Mouse (Mus musculus) erythroblast, embryonic 14.5 days (primary cell): Measurements from ENCODE around the gene Birc3. TPM values are rescaled to one million over a fixed set of nuclear protein-coding genes. Genes with fewer than 3 reads are reported as not detected.
"Not testable (repeated sequence)": the region's sequence is repeated elsewhere in the genome, so short reads cannot be mapped to it uniquely, and the experiment has no call there.

Experiments used
- H3K27me3 ChIP-seq: 2 replicates; pipeline ENCODE4 v1.6.1; 2012; ENCODE audit warnings: inconsistent platforms; ENCODE audit not compliant: control insufficient read depth
- H3K36me3 ChIP-seq: 2 replicates; pipeline ENCODE4 v1.6.1; 2012; ENCODE audit warnings: mild to moderate bottlenecking, inconsistent platforms; ENCODE audit not compliant: control insufficient read depth
- H3K4me1 ChIP-seq: 2 replicates; pipeline ENCODE4 v1.6.1; 2012; ENCODE audit warnings: inconsistent platforms; ENCODE audit not compliant: control insufficient read depth
- H3K4me3 ChIP-seq: replicated peaks from 2 replicates; pipeline ENCODE3; 2012; ENCODE audit warnings: moderate library complexity, mild to moderate bottlenecking, inconsistent platforms
- H3K9me3 ChIP-seq: 2 replicates; pipeline ENCODE4 v1.6.1; 2012; ENCODE audit warnings: low read length, inconsistent platforms, mixed read lengths; ENCODE audit not compliant: control insufficient read depth
- GATA1 ChIP-seq: IDR thresholded peaks from 2 replicates; pipeline ENCODE4 v1.6.1; 2012; ENCODE audit warnings: low read length, inconsistent platforms, mixed read lengths
- TAL1 ChIP-seq: IDR thresholded peaks from 3 replicates; pipeline ENCODE4 v1.6.1; 2012; ENCODE audit warnings: low read length, inconsistent platforms, mixed read lengths
- polyA plus RNA-seq: library from polyadenylated mRNA; stranded (reverse); fragments of >175 nt; gene quantifications from 2 replicates; pipeline ENCODE4 v1.2.3, GENCODE M21; 2012

The Birc3 gene
- polyA plus RNA-seq, 1 experiment: 0.09 TPM

GRCm38 (mm10) chr9:7897502-7897901, 24.5 kb upstream of the Birc3 start:
- TF ChIP-seq TAL1 (no peak), GATA1 (no peak)
- no peaks in the 10 kb centered on the region for H3K4me1 ChIP-seq
- no peak overlapping the region for H3K4me3 ChIP-seq
- H3K27me3 ChIP-seq: no peaks in the 10 kb centered on the region
- H3K36me3 ChIP-seq: no peaks in the 10 kb centered on the region
- H3K9me3 ChIP-seq: 0 out of 2 replicates have a peak, but pooled peaks cover under 1% of the 10 kb centered on the region

- H3K9me3 ChIP-seq, H3K4me3 ChIP-seq, H3K27me3 ChIP-seq, H3K4me1 ChIP-seq, H3K36me3 ChIP-seq: not testable (repeated sequence)
Observed at GRCm38 (mm10) chr9:7891796-7892195, 18.8 kb upstream of the Birc3 start.

GRCm38 (mm10) chr9:7891177-7891576, 18.2 kb upstream of the Birc3 start:
- Histone ChIP-seq H3K36me3 (no peaks in the 10 kb centered on the region), H3K27me3 (no peaks in the 10 kb centered on the region), H3K4me1 (no peaks in the 10 kb centered on the region), H3K9me3 (0 out of 2 replicates have a peak, but pooled peaks cover 5% of the 10 kb centered on the region), H3K4me3 (no peak overlapping the region)
- no peak for TF ChIP-seq GATA1
- no peak for TF ChIP-seq TAL1

- Histone ChIP-seq H3K27me3 (no peaks in the 10 kb centered on the region), H3K4me3 (no peak overlapping the region), H3K36me3 (no peaks in the 10 kb centered on the region), H3K9me3 (peaks cover 12% of the 10 kb centered on the region), H3K4me1 (no peaks in the 10 kb centered on the region)
- TF ChIP-seq GATA1 (no peak), TAL1 (no peak)
Observed at GRCm38 (mm10) chr9:7884346-7884745, 11.4 kb upstream of the Birc3 start.

GRCm38 (mm10) chr9:7882304-7882865, 9.4 kb upstream of the Birc3 start:
- Histone ChIP-seq H3K9me3 (peaks cover 12% of the 10 kb centered on the region), H3K4me3 (no peak overlapping the region), H3K27me3 (no peaks in the 10 kb centered on the region), H3K4me1 (no peaks in the 10 kb centered on the region), H3K36me3 (no peaks in the 10 kb centered on the region)
- TF ChIP-seq TAL1: no peak
- TF ChIP-seq GATA1: no peak

- H3K4me3 ChIP-seq: peak overlapping the region; percentile 69
- TF ChIP-seq GATA1: no peak
- TF ChIP-seq TAL1: no peak
- peaks cover 21% of the 10 kb centered on the region for H3K4me1 ChIP-seq
- no peaks in the 10 kb centered on the region for H3K9me3 ChIP-seq
- no peaks in the 10 kb centered on the region for H3K27me3 ChIP-seq
- no peaks in the 10 kb centered on the region for H3K36me3 ChIP-seq
Observed at GRCm38 (mm10) chr9:7873511-7874211, 675 bp upstream of the Birc3 start.

GRCm38 (mm10) chr9:7872044-7872774, 777 bp downstream of the Birc3 start:
- H3K4me3 ChIP-seq: peak overlapping the region; percentile 69
- TF ChIP-seq TAL1 (no peak), GATA1 (peak; percentile 45; the same call in 1 of the 2 replicates)
- H3K27me3 ChIP-seq: no peaks in the 10 kb centered on the region
- peaks cover 21% of the 10 kb centered on the region for H3K4me1 ChIP-seq
- peaks cover 6% of the 10 kb centered on the region for H3K36me3 ChIP-seq
- H3K9me3 ChIP-seq: no peaks in the 10 kb centered on the region

- H3K36me3 ChIP-seq: peaks cover 6% of the 10 kb centered on the region
- H3K9me3 ChIP-seq: no peaks in the 10 kb centered on the region
- no peak for TF ChIP-seq TAL1
- TF ChIP-seq GATA1: no peak
- no peaks in the 10 kb centered on the region for H3K27me3 ChIP-seq
- H3K4me1 ChIP-seq: peaks cover 21% of the 10 kb centered on the region
- H3K4me3 ChIP-seq: peak overlapping the region; percentile 0
Observed at GRCm38 (mm10) chr9:7871316-7872043, 1.5 kb downstream of the Birc3 start.
